Mouse (Mus musculus): ENCODE measurements at regions not wholly inside any gene's neighbourhood (a gene's known extent, or its start where the extent isn't known, plus 50 kb on each side); places are given as distances from the start of the nearest gene placed in this dataset.

DNA sequence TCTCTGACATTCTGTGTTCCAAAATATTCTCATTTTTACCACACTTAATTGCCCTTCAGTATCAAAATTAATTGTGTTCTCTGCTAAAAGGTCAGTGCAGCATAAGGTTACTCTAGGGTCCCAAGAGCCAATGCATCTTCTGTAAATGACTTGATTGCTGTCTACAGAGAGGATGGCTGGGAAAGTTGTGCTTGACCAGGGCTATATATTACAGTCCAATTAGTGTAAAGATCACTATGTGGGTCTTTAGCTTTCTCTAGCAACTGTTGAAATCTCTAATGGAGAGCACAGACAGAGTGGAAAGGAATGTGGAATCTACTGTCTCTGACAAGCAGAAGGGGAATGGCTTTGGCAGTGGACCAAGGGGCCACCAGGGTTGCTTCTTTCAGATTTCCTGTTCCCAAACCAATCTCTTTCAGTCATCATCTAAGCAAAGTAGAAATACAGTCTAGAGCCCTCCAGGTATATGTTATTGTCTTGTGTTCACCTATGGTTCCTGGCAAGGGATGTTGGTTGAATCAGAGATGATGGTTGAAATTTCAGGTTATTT is 173.4 kb upstream of the Gm10295 start:
- TF ChIP-seq TCF12 (IDR thresholded peaks at IDR 0.05; ENCODE audit: insufficient read depth, poor library complexity, severe bottlenecking) (no peak), POLR2A (IDR thresholded peaks at IDR 0.05; ENCODE audit: insufficient read length, low read depth) (no peak)

Measured in myocyte (in vitro differentiated cells).